Mouse (Mus musculus): ENCODE results near the gene Nudt2. TPM values are rescaled to one million over a fixed set of nuclear protein-coding genes. Genes with fewer than 3 reads are reported as not detected.
A peak's percentile ranks its signal among the peaks of the same experiment; 100 is the strongest.
"Not testable (repeated sequence)": the region's sequence is repeated elsewhere in the genome, so short reads cannot be mapped to it uniquely, and the experiment has no call there.

Nudt2 gene
- total and polyA plus RNA-seq, 2 experiments from 2014 or later: 37.6 to 42.0 TPM

DNA sequence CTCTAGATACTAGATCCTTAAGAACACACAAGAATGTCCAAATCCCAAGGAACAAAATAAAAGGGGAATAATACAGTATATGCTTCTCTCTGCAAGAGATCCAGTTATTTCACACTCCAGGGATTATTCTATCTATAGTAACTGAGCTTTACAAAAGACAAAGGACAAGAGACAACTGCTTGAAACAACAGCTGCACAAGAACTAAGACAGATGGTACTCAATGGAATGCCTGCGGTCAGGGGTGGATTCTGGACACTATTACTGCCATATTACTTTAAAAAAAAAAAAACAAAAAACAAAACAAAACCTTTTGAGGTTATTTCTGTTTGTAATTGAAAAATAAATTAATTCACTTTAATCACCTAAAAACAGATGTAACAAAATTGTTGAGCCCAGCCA lies 4.3 kb upstream of the Nudt2 start:
- Histone ChIP-seq H3K27ac (ENCODE audit: low read depth) (no peak overlapping the region), H3K36me3 (replicated peaks; ENCODE audit: control insufficient read depth, insufficient read depth, low read length) (no peaks in the 10 kb centered on the region), H3K9ac (replicated peaks; ENCODE audit: low read depth, low read length) (no peak overlapping the region), H3K9me3 (replicated peaks; ENCODE audit: control insufficient read depth, low read length) (no peaks in the 10 kb centered on the region), H3K4me1 (ENCODE audit: control insufficient read depth, insufficient read depth) (peaks cover 5% of the 10 kb centered on the region), H3K4me2 (ENCODE audit: low read depth, low read length) (no peak overlapping the region), H3K27me3 (ENCODE audit: control insufficient read depth, insufficient read depth, low read length) (no peaks in the 10 kb centered on the region), H3K4me3 (ENCODE audit: low read depth, low read length) (no peak overlapping the region)
- ATAC-seq (ENCODE audit: insufficient read depth, low read depth) (no peak), DNase-seq (ENCODE audit: low spot score) (no peak)
- WGBS: 75% methylated on average over 1 of the region's 1 CpGs
- TF ChIP-seq CTCF (IDR thresholded peaks at IDR 0.05; ENCODE audit: low read depth): no peak
- no peak for TF ChIP-seq EP300 (IDR thresholded peaks at IDR 0.05; ENCODE audit: low read depth)

DNA sequence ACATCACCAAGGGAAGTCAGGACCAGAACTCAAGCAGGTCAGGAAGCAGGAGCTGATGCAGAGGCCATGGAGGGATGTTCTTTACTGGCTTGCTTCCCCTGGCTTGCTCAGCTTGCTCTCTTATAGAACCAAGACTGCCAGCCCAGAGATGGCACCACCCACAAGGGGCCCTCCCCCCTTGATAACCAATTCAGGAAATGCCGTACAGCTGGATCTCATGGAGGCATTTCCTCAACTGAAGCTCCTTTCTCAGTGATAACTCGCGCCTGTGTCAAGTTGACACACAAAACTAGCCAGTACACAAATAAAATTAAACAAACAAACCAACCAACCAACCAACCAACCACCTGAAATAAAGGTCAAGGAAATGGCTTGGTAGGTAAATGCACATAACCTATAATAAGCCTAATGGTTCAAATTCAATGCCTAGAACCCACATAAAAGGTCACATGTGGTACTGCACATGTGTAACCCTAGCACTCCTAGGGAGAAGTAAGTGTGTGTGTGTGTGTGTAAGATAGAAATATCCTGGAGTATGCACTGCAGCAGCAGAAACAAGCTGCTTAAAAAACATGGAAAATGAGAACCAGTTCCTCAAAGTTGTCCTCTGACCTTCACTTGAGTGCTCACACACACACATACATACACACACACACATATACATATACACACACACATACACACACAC lies 1.8 kb upstream of the Nudt2 start:
- not testable (repeated sequence) for DNase-seq (ENCODE audit: low spot score); H3K4me1 ChIP-seq (ENCODE audit: control insufficient read depth, insufficient read depth); H3K27ac ChIP-seq (ENCODE audit: low read depth); ATAC-seq (ENCODE audit: insufficient read depth, low read depth); H3K9ac ChIP-seq (replicated peaks; ENCODE audit: low read depth, low read length); H3K27me3 ChIP-seq (ENCODE audit: control insufficient read depth, insufficient read depth, low read length); H3K9me3 ChIP-seq (replicated peaks; ENCODE audit: control insufficient read depth, low read length); H3K36me3 ChIP-seq (replicated peaks; ENCODE audit: control insufficient read depth, insufficient read depth, low read length)
- peak overlapping the region; percentile 61; the same call in 1 of the 2 replicates for H3K4me3 ChIP-seq (ENCODE audit: low read depth, low read length)
- H3K4me2 ChIP-seq (ENCODE audit: low read depth, low read length): peak overlapping the region; percentile 70
- 57% methylated on average over 3 of the region's 3 CpGs for WGBS

DNA sequence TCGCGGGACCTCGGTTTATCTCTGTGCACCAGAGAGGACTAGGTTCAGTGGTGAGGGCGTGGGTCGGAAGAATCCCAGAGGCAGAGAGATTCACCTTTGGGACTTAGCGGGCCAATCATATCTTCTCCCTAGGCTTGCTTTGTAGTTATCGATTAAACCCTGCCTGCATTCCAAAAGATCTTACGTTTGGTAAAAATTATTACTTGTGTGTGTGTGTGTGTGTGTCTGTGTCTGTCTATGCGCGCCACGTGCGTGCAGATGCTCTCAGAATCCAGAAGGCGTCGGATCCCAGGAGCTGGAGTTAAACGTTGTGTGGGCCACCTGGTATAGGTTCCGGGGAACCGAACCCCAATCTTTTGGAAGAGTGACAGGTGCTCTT lies 325 bp downstream of the Nudt2 start:
- Histone ChIP-seq H3K27me3 (ENCODE audit: control insufficient read depth, insufficient read depth, low read length) (no peaks in the 10 kb centered on the region), H3K27ac (ENCODE audit: low read depth) (0 out of 2 replicates have a peak overlapping the region, but pooled peaks have one; percentile 11), H3K4me3 (ENCODE audit: low read depth, low read length) (peak overlapping the region; percentile 61), H3K36me3 (replicated peaks; ENCODE audit: control insufficient read depth, insufficient read depth, low read length) (no peaks in the 10 kb centered on the region), H3K9me3 (replicated peaks; ENCODE audit: control insufficient read depth, low read length) (no peaks in the 10 kb centered on the region), H3K9ac (replicated peaks; ENCODE audit: low read depth, low read length) (peak overlapping the region; percentile 64), H3K4me1 (ENCODE audit: control insufficient read depth, insufficient read depth) (peaks cover 5% of the 10 kb centered on the region), H3K4me2 (ENCODE audit: low read depth, low read length) (peak overlapping the region; percentile 74)
- no peak; the same call in 1 of the 2 replicates for ATAC-seq (ENCODE audit: insufficient read depth, low read depth)
- no peak for DNase-seq (ENCODE audit: low spot score)
- 5% methylated on average over 17 of the region's 17 CpGs for WGBS
- TF ChIP-seq EP300 (IDR thresholded peaks at IDR 0.05; ENCODE audit: low read depth) (no peak), CTCF (IDR thresholded peaks at IDR 0.05; ENCODE audit: low read depth) (no peak)

DNA sequence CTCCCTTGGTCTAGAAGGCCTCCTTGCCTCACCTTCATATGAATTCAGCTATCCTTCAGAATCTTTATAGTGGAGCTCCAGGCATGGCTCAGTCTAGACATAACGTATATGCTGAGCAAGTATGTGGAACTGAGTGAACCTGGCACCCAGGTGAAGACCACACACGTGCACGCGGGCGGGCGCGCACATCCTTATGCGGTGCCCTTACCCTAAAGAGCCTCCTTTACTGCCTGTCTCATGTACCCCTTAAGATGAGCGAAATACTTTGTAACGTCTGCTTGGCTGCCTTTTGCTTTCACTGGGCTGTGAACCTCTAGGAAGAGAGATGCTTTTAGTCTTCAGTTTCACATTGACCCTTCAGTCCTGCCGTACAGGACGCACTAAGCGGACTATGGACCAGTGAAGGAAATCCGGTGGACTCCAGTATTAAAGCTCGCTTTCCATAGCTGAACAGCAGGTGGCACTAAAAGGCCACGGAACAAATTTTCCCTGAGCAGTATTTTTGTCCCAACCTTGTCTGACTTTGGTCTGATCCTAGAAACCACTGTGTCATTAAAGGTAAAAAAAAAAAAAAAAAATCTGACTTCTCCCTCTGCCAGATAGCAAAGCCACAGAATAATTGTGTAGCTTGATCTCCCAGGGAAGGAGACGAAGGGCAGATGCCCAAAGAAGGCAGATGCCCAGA lies 3.6 kb downstream of the Nudt2 start:
- peak; percentile 74 for DNase-seq (ENCODE audit: low spot score)
- H3K4me3 ChIP-seq (ENCODE audit: low read depth, low read length): no peak overlapping the region
- no peaks in the 10 kb centered on the region for H3K9me3 ChIP-seq (replicated peaks; ENCODE audit: control insufficient read depth, low read length)
- TF ChIP-seq EP300 (IDR thresholded peaks at IDR 0.05; ENCODE audit: low read depth): no peak
- peak; percentile 71 for TF ChIP-seq CTCF (IDR thresholded peaks at IDR 0.05; ENCODE audit: low read depth)
- H3K9ac ChIP-seq (replicated peaks; ENCODE audit: low read depth, low read length): no peak overlapping the region
- no peak overlapping the region for H3K27ac ChIP-seq (ENCODE audit: low read depth)
- no peak for ATAC-seq (ENCODE audit: insufficient read depth, low read depth)
- H3K4me1 ChIP-seq (ENCODE audit: control insufficient read depth, insufficient read depth): no peaks in the 10 kb centered on the region
- H3K36me3 ChIP-seq (replicated peaks; ENCODE audit: control insufficient read depth, insufficient read depth, low read length): no peaks in the 10 kb centered on the region
- WGBS: 51% methylated on average over 17 of the region's 17 CpGs
- no peak overlapping the region for H3K4me2 ChIP-seq (ENCODE audit: low read depth, low read length)
- no peaks in the 10 kb centered on the region for H3K27me3 ChIP-seq (ENCODE audit: control insufficient read depth, insufficient read depth, low read length)

DNA sequence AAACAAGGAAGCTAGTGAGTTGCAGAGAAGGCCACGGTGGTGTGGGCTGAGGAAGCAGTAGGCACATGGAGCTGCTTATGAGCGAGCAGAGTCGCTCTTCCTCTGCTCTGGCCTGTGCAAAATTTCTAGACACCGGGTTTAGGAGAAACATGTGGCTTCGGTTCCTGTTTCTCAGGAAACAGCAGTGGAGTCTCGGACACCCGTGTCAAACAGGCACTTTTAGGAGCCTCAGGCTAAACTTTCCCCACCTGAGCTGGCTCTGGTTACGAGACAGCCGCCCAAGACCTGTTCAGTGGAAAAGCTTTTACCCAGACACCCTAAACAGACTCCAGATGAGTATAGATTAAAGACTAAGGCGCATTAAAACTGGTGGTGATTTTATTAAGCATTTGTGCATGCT lies 4.2 kb downstream of the Nudt2 start:
- Histone ChIP-seq H3K4me2 (ENCODE audit: low read depth, low read length) (no peak overlapping the region), H3K27ac (ENCODE audit: low read depth) (no peak overlapping the region), H3K4me3 (ENCODE audit: low read depth, low read length) (no peak overlapping the region), H3K9ac (replicated peaks; ENCODE audit: low read depth, low read length) (no peak overlapping the region), H3K9me3 (replicated peaks; ENCODE audit: control insufficient read depth, low read length) (no peaks in the 10 kb centered on the region), H3K4me1 (ENCODE audit: control insufficient read depth, insufficient read depth) (no peaks in the 10 kb centered on the region), H3K36me3 (replicated peaks; ENCODE audit: control insufficient read depth, insufficient read depth, low read length) (no peaks in the 10 kb centered on the region), H3K27me3 (ENCODE audit: control insufficient read depth, insufficient read depth, low read length) (no peaks in the 10 kb centered on the region)
- DNase-seq (ENCODE audit: low spot score) (no peak), ATAC-seq (ENCODE audit: insufficient read depth, low read depth) (no peak)
- WGBS: 81% methylated on average over 10 of the region's 10 CpGs
- TF ChIP-seq CTCF (IDR thresholded peaks at IDR 0.05; ENCODE audit: low read depth): no peak
- no peak for TF ChIP-seq EP300 (IDR thresholded peaks at IDR 0.05; ENCODE audit: low read depth)
